12 mouse cellular contexts compared by ENCODE assay signal in the genomic region with DNA sequence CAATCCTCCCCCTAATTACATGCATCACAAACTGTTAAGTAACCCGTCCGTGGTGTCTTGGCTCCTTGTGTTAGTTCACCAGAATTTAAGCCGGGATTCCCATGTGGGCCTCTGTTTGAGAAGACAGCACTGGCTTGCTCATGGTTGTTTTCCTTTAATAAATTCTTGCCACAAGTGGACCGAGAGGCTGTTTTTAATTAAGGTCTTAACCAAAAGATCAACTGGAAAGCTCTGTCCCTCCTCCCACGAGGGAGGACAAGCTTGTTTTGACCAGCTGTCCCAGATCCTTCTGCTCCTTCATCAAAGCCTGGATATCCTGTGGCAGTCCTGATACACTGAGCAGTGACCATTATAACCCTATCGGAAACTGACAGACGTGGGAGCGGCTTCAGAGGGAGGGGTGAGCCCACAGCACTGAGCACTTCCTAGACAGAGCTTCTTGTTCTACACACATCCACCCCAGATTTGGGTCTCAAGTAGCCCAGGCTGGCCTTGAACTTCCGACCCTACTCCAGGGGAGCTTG. TPM values are rescaled to one million over a fixed set of nuclear protein-coding genes. Genes with fewer than 3 reads are reported as not detected.
DNase-seq lines count a peak whose midpoint lies in the region; ATAC-seq lines count a peak whose summit lies in the region.
"Had no signal": no experiment of that assay in that cellular context is flagged by ENCODE, and none has a peak within 500 bp of the region (broad histone marks: within the 10 kb centered on the region; RNA-seq: fewer than 3 reads in every experiment).

No protein-coding gene starts in this region.

- peaks cover 26% of the 10 kb centered on the region for H3K36me3 ChIP-seq in heart, embryonic 12.5 days
- peaks cover 28% of the 10 kb centered on the region; the same call in 1 of the 2 replicates for H3K36me3 ChIP-seq in limb, embryonic 12.5 days
- 0 out of 2 replicates have a peak, but pooled peaks cover 3% of the 10 kb centered on the region for H3K36me3 ChIP-seq in hindbrain, embryonic 12.5 days
- H3K36me3 ChIP-seq: neural tube, embryonic 13.5 days had no signal

- WGBS in heart, embryonic 12.5 days = 66% methylated on average over 9 of the region's 9 CpGs
- 33% methylated on average over 9 of the region's 9 CpGs for WGBS in limb, embryonic 12.5 days
- 68% methylated on average over 9 of the region's 9 CpGs for WGBS in hindbrain, embryonic 12.5 days

- no peaks in the 10 kb centered on the region for H3K27me3 ChIP-seq in heart, embryonic 12.5 days (replicated peaks)
- H3K27me3 ChIP-seq in limb, embryonic 12.5 days = no peaks in the 10 kb centered on the region
- H3K27me3 ChIP-seq in hindbrain, embryonic 12.5 days = no peaks in the 10 kb centered on the region
- H3K27me3 ChIP-seq: neural tube, embryonic 13.5 days had no signal

- peaks cover 18% of the 10 kb centered on the region for H3K4me1 ChIP-seq in heart, embryonic 12.5 days (replicated peaks)
- H3K4me1 ChIP-seq in limb, embryonic 12.5 days (replicated peaks) = peaks cover 12% of the 10 kb centered on the region
- H3K4me1 ChIP-seq in hindbrain, embryonic 12.5 days = 0 out of 2 replicates have a peak, but pooled peaks cover 3% of the 10 kb centered on the region
- H3K4me1 ChIP-seq: neural tube, embryonic 13.5 days had no signal

- no peak overlapping the region for H3K27ac ChIP-seq in heart, embryonic 12.5 days (ENCODE audit: poor library complexity, severe bottlenecking)
- peak overlapping the region; percentile 29; the same call in 1 of the 2 replicates for H3K27ac ChIP-seq in limb, embryonic 12.5 days
- no peak overlapping the region for H3K27ac ChIP-seq in hindbrain, embryonic 12.5 days
- H3K27ac ChIP-seq: layer of hippocampus, adult 2 months; neural tube, embryonic 13.5 days had no signal

- DNase-seq in ES-CJ7 (ENCODE audit: low read depth, low spot score) = peak; percentile 27
- peak; percentile 11 for DNase-seq in brain, adult 2 months (ENCODE audit: low read depth, low spot score)
- DNase-seq in right cerebral cortex, adult 18-20 months = no peak
- DNase-seq in adrenal gland, postnatal 10 days = no peak
- DNase-seq in layer of hippocampus, adult 11-12 months (ENCODE audit: low spot score) = no peak

- no peak overlapping the region for H3K4me2 ChIP-seq in heart, embryonic 12.5 days
- H3K4me2 ChIP-seq in limb, embryonic 12.5 days = no peak overlapping the region
- no peak overlapping the region for H3K4me2 ChIP-seq in hindbrain, embryonic 12.5 days (replicated peaks)
- H3K4me2 ChIP-seq: neural tube, embryonic 13.5 days had no signal

- H3K9me3 ChIP-seq in heart, embryonic 12.5 days (replicated peaks) = peaks cover 5% of the 10 kb centered on the region
- H3K9me3 ChIP-seq in limb, embryonic 12.5 days = no peaks in the 10 kb centered on the region
- no peaks in the 10 kb centered on the region for H3K9me3 ChIP-seq in hindbrain, embryonic 12.5 days (replicated peaks)
- H3K9me3 ChIP-seq: neural tube, embryonic 13.5 days had no signal

- peak; percentile 71; the same call in 1 of the 2 replicates for ATAC-seq in heart, embryonic 12.5 days (ENCODE audit: insufficient number of reproducible peaks, low FRiP score)
- no peak for ATAC-seq in limb, embryonic 12.5 days (ENCODE audit: insufficient number of reproducible peaks, insufficient read depth, low FRiP score, low TSS enrichment, low read depth)
- no peak for ATAC-seq in hindbrain, embryonic 12.5 days (ENCODE audit: low FRiP score)
- ATAC-seq: activated CD4-positive, CD25-positive, alpha-beta regulatory T cell, adult 4 months had no signal

- H3K4me3 ChIP-seq in heart, embryonic 12.5 days = no peak overlapping the region
- no peak overlapping the region for H3K4me3 ChIP-seq in limb, embryonic 12.5 days (replicated peaks)
- H3K4me3 ChIP-seq in hindbrain, embryonic 12.5 days = no peak overlapping the region
- H3K4me3 ChIP-seq: erythroblast, embryonic 14.5 days; layer of hippocampus, adult 2 months; neural tube, embryonic 13.5 days had no signal

- no peak overlapping the region for H3K9ac ChIP-seq in heart, embryonic 12.5 days
- H3K9ac ChIP-seq in limb, embryonic 12.5 days (replicated peaks) = no peak overlapping the region
- no peak overlapping the region for H3K9ac ChIP-seq in hindbrain, embryonic 12.5 days
- H3K9ac ChIP-seq: neural tube, embryonic 13.5 days had no signal

RNA-seq across cellular contexts. Expression of a gene that starts 28.1 kb away (rescaled TPM):
- polyA plus RNA-seq in heart, embryonic 12.5 days (2016; fragmentation: Nextera tagmentation; extraction: Ambion mirVana) = 13.5 and 14.5 TPM in 2 replicates
- 20.5 and 22.5 TPM in 2 replicates for polyA plus RNA-seq in limb, embryonic 12.5 days (2016; fragmentation: Nextera tagmentation; extraction: Ambion mirVana)
- polyA plus RNA-seq in hindbrain, embryonic 12.5 days (2016; fragmentation: Nextera tagmentation; extraction: Ambion mirVana) = 13.6 and 14.6 TPM in 2 replicates
- 10 to 100 TPM; 12.4 to 14.4 TPM for total RNA-seq in adrenal gland, postnatal 10 days (2021)

Comparison
In these comparisons a context has a peak if more than half of its experiments do, and no peak if none do; other contexts are left out.
1. DNase-seq: peak in ES-CJ7 (single experiment) and brain, adult 2 months (single experiment); none in right cerebral cortex, adult 18-20 months (single experiment), adrenal gland, postnatal 10 days (single experiment) and layer of hippocampus, adult 11-12 months (single experiment).